Mouse (Mus musculus): ENCODE results near the gene Gm10309. TPM values are rescaled to one million over a fixed set of nuclear protein-coding genes. Genes with fewer than 3 reads are reported as not detected.

Gm10309 gene
- total RNA-seq (2021), result not detected
- long read RNA-seq, experiment 1, result 0 reads
- long read RNA-seq, experiment 2, result 0 reads

GRCm38 (mm10) chr17:86505183-86505631 is at the start of gene Gm10309:
Gene Gm10309, minus strand, starts transcription at chr17:86505232.
- DNase-seq (ENCODE audit: low spot score in 2 of 2), result peak; percentile 52 to 89
- intact Hi-C loops (cut with DNase I), result no loop called here

- intact Hi-C loops (cut with DNase I), result no loop called here
- DNase-seq (ENCODE audit: low spot score in 2 of 2), result no peak
Observed at GRCm38 (mm10) chr17:86551995-86552394, 47.0 kb upstream of the Gm10309 start.

GRCm38 (mm10) chr17:86551561-86551960 is 46.5 kb upstream of the Gm10309 start:
- no peak for DNase-seq (ENCODE audit: low spot score in 2 of 2)
- intact Hi-C loops (cut with DNase I), result no loop called here

- intact Hi-C loops (cut with DNase I), result no loop called here
- DNase-seq (ENCODE audit: low spot score in 2 of 2), result no peak
Observed at GRCm38 (mm10) chr17:86549128-86549527, 44.1 kb upstream of the Gm10309 start.

- no peak for DNase-seq (ENCODE audit: low spot score in 2 of 2)
- intact Hi-C loops (cut with DNase I), result no loop called here
Observed at GRCm38 (mm10) chr17:86546529-86546928, 41.5 kb upstream of the Gm10309 start.

- intact Hi-C loops (cut with DNase I), result loop anchor here (5.0 kb wide), 2 partner anchors 212 to 272 kb away; partner anchors contain the start of gene Epas1
- no peak for DNase-seq (ENCODE audit: low spot score in 2 of 2)
Observed at GRCm38 (mm10) chr17:86539881-86540430, 34.9 kb upstream of the Gm10309 start.

GRCm38 (mm10) chr17:86535827-86536656 is 31.0 kb upstream of the Gm10309 start:
- peak; percentile 92 to 94 for DNase-seq (ENCODE audit: low spot score in 2 of 2)
- intact Hi-C loops (cut with DNase I), result loop anchor here (5.0 kb wide), 2 partner anchors 216 to 276 kb away; partner anchors contain the start of gene Epas1

- no peak for DNase-seq (ENCODE audit: low spot score in 2 of 2)
- intact Hi-C loops (cut with DNase I), result loop anchor here (5.0 kb wide), 2 partner anchors 217 to 277 kb away; partner anchors contain the start of gene Epas1
Observed at GRCm38 (mm10) chr17:86535096-86535495, 30.1 kb upstream of the Gm10309 start.

- intact Hi-C loops (cut with DNase I), result no loop called here
- DNase-seq (ENCODE audit: low spot score in 2 of 2), result no peak
Observed at GRCm38 (mm10) chr17:86533549-86533851, 28.5 kb upstream of the Gm10309 start.

- DNase-seq (ENCODE audit: low spot score in 2 of 2), result no peak
- intact Hi-C loops (cut with DNase I), result no loop called here
Observed at GRCm38 (mm10) chr17:86532783-86533548, 27.9 kb upstream of the Gm10309 start.

GRCm38 (mm10) chr17:86531231-86531630 is 26.2 kb upstream of the Gm10309 start:
- DNase-seq (ENCODE audit: low spot score in 2 of 2), result no peak
- intact Hi-C loops (cut with DNase I), result no loop called here

GRCm38 (mm10) chr17:86529411-86529810 is 24.4 kb upstream of the Gm10309 start:
- intact Hi-C loops (cut with DNase I), result no loop called here
- DNase-seq (ENCODE audit: low spot score in 2 of 2), result no peak

GRCm38 (mm10) chr17:86529003-86529402 is 24.0 kb upstream of the Gm10309 start:
- intact Hi-C loops (cut with DNase I), result no loop called here
- no peak for DNase-seq (ENCODE audit: low spot score in 2 of 2)

GRCm38 (mm10) chr17:86527298-86527697 is 22.3 kb upstream of the Gm10309 start:
- intact Hi-C loops (cut with DNase I), result no loop called here

GRCm38 (mm10) chr17:86526016-86526415 is 21.0 kb upstream of the Gm10309 start:
- intact Hi-C loops (cut with DNase I), result no loop called here
- no peak for DNase-seq (ENCODE audit: low spot score in 2 of 2)

More at GRCm38 (mm10) chr17:86527298-86527697, 22.3 kb upstream of the Gm10309 start:
- DNase-seq (ENCODE audit: low spot score in 2 of 2), result no peak

- DNase-seq (ENCODE audit: low spot score in 2 of 2), result no peak
- intact Hi-C loops (cut with DNase I), result no loop called here
Observed at GRCm38 (mm10) chr17:86525075-86525474, 20.0 kb upstream of the Gm10309 start.

- intact Hi-C loops (cut with DNase I), result no loop called here
- no peak for DNase-seq (ENCODE audit: low spot score in 2 of 2)
Observed at GRCm38 (mm10) chr17:86523843-86524242, 18.8 kb upstream of the Gm10309 start.

GRCm38 (mm10) chr17:86523374-86523773 is 18.3 kb upstream of the Gm10309 start:
- intact Hi-C loops (cut with DNase I), result no loop called here
- DNase-seq (ENCODE audit: low spot score in 2 of 2), result no peak

GRCm38 (mm10) chr17:86522649-86523048 is 17.6 kb upstream of the Gm10309 start:
- no peak for DNase-seq (ENCODE audit: low spot score in 2 of 2)
- intact Hi-C loops (cut with DNase I), result no loop called here

GRCm38 (mm10) chr17:86521252-86521651 is 16.2 kb upstream of the Gm10309 start:
- intact Hi-C loops (cut with DNase I), result no loop called here
- no peak for DNase-seq (ENCODE audit: low spot score in 2 of 2)
